Mouse (Mus musculus) stomach, postnatal 0 days (tissue): ENCODE measurements around the gene Yes1. TPM values are rescaled to one million over a fixed set of nuclear protein-coding genes. Genes with fewer than 3 reads are reported as not detected.

ENCODE experiments used
- ATAC-seq: fragments of 200-750 bp; cut with Nextera tagmentation; 2 replicates; pipeline ENCODE4 v1.8.0; 2017; ENCODE audit not compliant: low FRiP score, low TSS enrichment
- DNase-seq: peaks from one replicate; pipeline ENCODE4 v3.0.0-alpha.2; 2016; ENCODE audit warnings: low spot score
- H3K27ac ChIP-seq: fragments of 300-500 bp; sonication (generic); replicated peaks from 2 replicates; pipeline ENCODE4 v1.5.1; 2014; ENCODE audit warnings: mild to moderate bottlenecking, control low read depth
- H3K27me3 ChIP-seq: fragments of 300-500 bp; sonication (generic); 2 replicates; pipeline ENCODE4 v1.6.1; 2014; ENCODE audit warnings: low read length; ENCODE audit not compliant: control insufficient read depth, insufficient read depth
- H3K36me3 ChIP-seq: fragments of 300-500 bp; sonication (generic); 2 replicates; pipeline ENCODE4 v1.6.1; 2014; ENCODE audit warnings: low read length, mixed read lengths; ENCODE audit not compliant: control insufficient read depth, insufficient read depth
- H3K4me1 ChIP-seq: fragments of 300-500 bp; sonication (generic); replicated peaks from 2 replicates; pipeline ENCODE4 v1.6.1; 2014; ENCODE audit warnings: antibody characterized with exemption; ENCODE audit not compliant: control insufficient read depth, insufficient read depth
- H3K4me2 ChIP-seq: fragments of 300-500 bp; sonication (generic); replicated peaks from 2 replicates; pipeline ENCODE4 v1.6.1; 2014; ENCODE audit warnings: low read depth, mild to moderate bottlenecking, control low read depth, moderate library complexity
- H3K4me3 ChIP-seq: fragments of 300-500 bp; sonication (generic); 2 replicates; pipeline ENCODE4 v1.5.1; 2014; ENCODE audit warnings: low read depth, low read length, control low read depth
- H3K9ac ChIP-seq: fragments of 300-500 bp; sonication (generic); 2 replicates; pipeline ENCODE4 v1.6.1; 2014; ENCODE audit warnings: mild to moderate bottlenecking, low read length, control low read depth, mixed read lengths
- H3K9me3 ChIP-seq: fragments of 300-500 bp; sonication (generic); 2 replicates; pipeline ENCODE4 v1.6.1; 2016; ENCODE audit warnings: low read length; ENCODE audit not compliant: control insufficient read depth
- CTCF ChIP-seq: IDR thresholded peaks from 2 replicates; pipeline ENCODE4 v1.5.1; 2016; ENCODE audit warnings: antibody characterized with exemption, low read depth, mild to moderate bottlenecking, moderate library complexity
- EP300 ChIP-seq: optimal IDR thresholded peaks from 2 replicates; pipeline ENCODE3; 2016; ENCODE audit warnings: antibody characterized with exemption
- WGBS: fragments of 180-500 bp; shearing (Covaris S2); extraction: QIAGEN DNeasy Blood & Tissue Kit; methylation state at CpG from one replicate; pipeline ENCODE4 v1.1.7; 2014; 5-methylcytosine and 5-hydroxymethylcytosine counted together
- polyA plus RNA-seq: library from polyadenylated mRNA; unstranded; fragments of >200 nt; fragmentation: Nextera tagmentation; extraction: Ambion mirVana; gene quantifications from 2 replicates; pipeline ENCODE4 v1.2.1, GENCODE M21; 2015

Yes1 gene
- 14.2 and 15.0 TPM in 2 replicates for polyA plus RNA-seq

GRCm38 (mm10) chr5:32610801-32611340 is at the start of gene Yes1:
Gene Yes1 (plus strand): TSS chr5:32611171.
- Histone ChIP-seq H3K9ac (peak within 1 kb of the TSS; percentile 82), H3K4me1 (0 out of 2 replicates have a peak, but pooled peaks cover 2% of the 10 kb centered on the region), H3K27ac (peak within 1 kb of the TSS; percentile 90), H3K36me3 (no peaks in the 10 kb centered on the region), H3K4me3 (peak within 1 kb of the TSS; percentile 91), H3K4me2 (peak within 1 kb of the TSS; percentile 78), H3K27me3 (no peaks in the 10 kb centered on the region), H3K9me3 (no peaks in the 10 kb centered on the region)
- DNase-seq (peak; percentile 92), ATAC-seq (peak; percentile 96)
- WGBS: under 1% methylated on average over 41 of the region's 69 CpGs
- peak; percentile 24; the same call in 1 of the 2 replicates for TF ChIP-seq CTCF
- TF ChIP-seq EP300: no peak

- TF ChIP-seq CTCF (no peak), EP300 (no peak)
- Histone ChIP-seq H3K27me3 (no peaks in the 10 kb centered on the region), H3K4me3 (no peak overlapping the region), H3K27ac (no peak overlapping the region), H3K36me3 (no peaks in the 10 kb centered on the region), H3K4me1 (no peaks in the 10 kb centered on the region), H3K9me3 (no peaks in the 10 kb centered on the region), H3K9ac (no peak overlapping the region), H3K4me2 (no peak overlapping the region)
- DNase-seq (no peak), ATAC-seq (peak; percentile 57; the same call in 1 of the 2 replicates)
- WGBS: 13% methylated on average over 1 of the region's 1 CpGs
Observed at GRCm38 (mm10) chr5:32564697-32565096, 46.3 kb upstream of the Yes1 start.

- Histone ChIP-seq H3K9ac (no peak overlapping the region), H3K9me3 (no peaks in the 10 kb centered on the region), H3K27me3 (no peaks in the 10 kb centered on the region), H3K4me1 (no peaks in the 10 kb centered on the region), H3K4me3 (no peak overlapping the region), H3K4me2 (no peak overlapping the region), H3K36me3 (no peaks in the 10 kb centered on the region), H3K27ac (no peak overlapping the region)
- no peak for ATAC-seq
- 65% methylated on average over 5 of the region's 5 CpGs for WGBS
- DNase-seq: no peak
- peak; percentile 37 for TF ChIP-seq CTCF
- TF ChIP-seq EP300: no peak
Observed at GRCm38 (mm10) chr5:32571802-32572201, 39.2 kb upstream of the Yes1 start.

- DNase-seq: peak; percentile 53
- Histone ChIP-seq H3K9me3 (no peaks in the 10 kb centered on the region), H3K27ac (no peak overlapping the region), H3K4me2 (no peak overlapping the region), H3K9ac (no peak overlapping the region), H3K27me3 (no peaks in the 10 kb centered on the region), H3K4me1 (no peaks in the 10 kb centered on the region), H3K36me3 (no peaks in the 10 kb centered on the region), H3K4me3 (no peak overlapping the region)
- WGBS: 13% methylated on average over 5 of the region's 5 CpGs
- no peak for TF ChIP-seq EP300
- peak; percentile 85 for TF ChIP-seq CTCF
- no peak for ATAC-seq
Observed at GRCm38 (mm10) chr5:32588136-32588535, 22.8 kb upstream of the Yes1 start.

- ATAC-seq (no peak), DNase-seq (no peak)
- Histone ChIP-seq H3K4me1 (no peaks in the 10 kb centered on the region), H3K27ac (no peak overlapping the region), H3K9me3 (no peaks in the 10 kb centered on the region), H3K36me3 (no peaks in the 10 kb centered on the region), H3K9ac (no peak overlapping the region), H3K4me2 (no peak overlapping the region), H3K27me3 (no peaks in the 10 kb centered on the region), H3K4me3 (no peak overlapping the region)
- no peak for TF ChIP-seq EP300
- TF ChIP-seq CTCF: peak; percentile 78
- 23% methylated on average over 4 of the region's 4 CpGs for WGBS
Observed at GRCm38 (mm10) chr5:32593793-32594192, 17.2 kb upstream of the Yes1 start.

- WGBS: 61% methylated on average over 5 of the region's 5 CpGs
- H3K27ac ChIP-seq: no peak overlapping the region
Observed at GRCm38 (mm10) chr5:32594358-32594757, 16.6 kb upstream of the Yes1 start.

More at GRCm38 (mm10) chr5:32594358-32594757, 16.6 kb upstream of the Yes1 start:
- Histone ChIP-seq H3K36me3 (no peaks in the 10 kb centered on the region), H3K27me3 (no peaks in the 10 kb centered on the region), H3K4me2 (no peak overlapping the region), H3K4me1 (no peaks in the 10 kb centered on the region), H3K9ac (no peak overlapping the region), H3K9me3 (no peaks in the 10 kb centered on the region), H3K4me3 (no peak overlapping the region)
- no peak for DNase-seq
- TF ChIP-seq CTCF (no peak), EP300 (no peak)
- ATAC-seq: no peak
